Mouse (Mus musculus) hindbrain, embryonic 11.5 days (tissue): ENCODE results near the gene Hoxa7. TPM values are rescaled to one million over a fixed set of nuclear protein-coding genes. Genes with fewer than 3 reads are reported as not detected.

Experiments used
- ATAC-seq: fragments of 200-750 bp; cut with Nextera tagmentation; 2 replicates; pipeline ENCODE4 v1.8.0; 2017; ENCODE audit warnings: mild to moderate bottlenecking, moderate TSS enrichment, moderate library complexity; ENCODE audit not compliant: low FRiP score
- DNase-seq: peaks from one replicate; pipeline ENCODE4 v3.0.0-alpha.2; 2015; ENCODE audit warnings: low spot score
- H3K27ac ChIP-seq: fragments of 300-500 bp; sonication (generic); 2 replicates; pipeline ENCODE4 v1.5.1; 2014; ENCODE audit warnings: mild to moderate bottlenecking, low read depth, low read length
- H3K27me3 ChIP-seq: fragments of 300-500 bp; sonication (generic); 2 replicates; pipeline ENCODE4 v1.6.1; 2014; ENCODE audit warnings: mild to moderate bottlenecking, low read length, moderate library complexity, mixed read lengths; ENCODE audit not compliant: control insufficient read depth, insufficient read depth
- H3K36me3 ChIP-seq: fragments of 300-500 bp; sonication (generic); 2 replicates; pipeline ENCODE4 v1.6.1; 2014; ENCODE audit warnings: mild to moderate bottlenecking, low read length, moderate library complexity, mixed read lengths; ENCODE audit not compliant: control insufficient read depth, insufficient read depth
- H3K4me1 ChIP-seq: fragments of 300-500 bp; sonication (generic); replicated peaks from 2 replicates; pipeline ENCODE4 v1.6.1; 2014; ENCODE audit warnings: low read length, mixed read lengths; ENCODE audit not compliant: control insufficient read depth, insufficient read depth
- H3K4me2 ChIP-seq: fragments of 300-500 bp; sonication (generic); replicated peaks from 2 replicates; pipeline ENCODE4 v1.6.1; 2014; ENCODE audit warnings: mild to moderate bottlenecking, low read depth, low read length
- H3K4me3 ChIP-seq: fragments of 300-500 bp; sonication (generic); 2 replicates; pipeline ENCODE4 v1.5.1; 2014; ENCODE audit warnings: low read depth, low read length
- H3K9ac ChIP-seq: fragments of 300-500 bp; sonication (generic); 2 replicates; pipeline ENCODE4 v1.6.1; 2014; ENCODE audit warnings: low read depth, low read length
- H3K9me3 ChIP-seq: fragments of 300-500 bp; sonication (generic); 2 replicates; pipeline ENCODE4 v1.6.1; 2016; ENCODE audit warnings: low read length; ENCODE audit not compliant: control insufficient read depth
- WGBS: fragments of 180-500 bp; shearing (Covaris S2); extraction: QIAGEN DNeasy Blood & Tissue Kit; methylation state at CpG from one replicate; pipeline ENCODE4 v1.1.7; 2014; 5-methylcytosine and 5-hydroxymethylcytosine counted together
- polyA plus RNA-seq: library from polyadenylated mRNA; unstranded; fragments of >200 nt; fragmentation: Nextera tagmentation; extraction: Ambion mirVana; gene quantifications from 2 replicates; pipeline ENCODE4 v1.2.1, GENCODE M21; 2014

The Hoxa7 gene
- polyA plus RNA-seq, 1 experiment from 2014 or later = 0.34 TPM

DNA sequence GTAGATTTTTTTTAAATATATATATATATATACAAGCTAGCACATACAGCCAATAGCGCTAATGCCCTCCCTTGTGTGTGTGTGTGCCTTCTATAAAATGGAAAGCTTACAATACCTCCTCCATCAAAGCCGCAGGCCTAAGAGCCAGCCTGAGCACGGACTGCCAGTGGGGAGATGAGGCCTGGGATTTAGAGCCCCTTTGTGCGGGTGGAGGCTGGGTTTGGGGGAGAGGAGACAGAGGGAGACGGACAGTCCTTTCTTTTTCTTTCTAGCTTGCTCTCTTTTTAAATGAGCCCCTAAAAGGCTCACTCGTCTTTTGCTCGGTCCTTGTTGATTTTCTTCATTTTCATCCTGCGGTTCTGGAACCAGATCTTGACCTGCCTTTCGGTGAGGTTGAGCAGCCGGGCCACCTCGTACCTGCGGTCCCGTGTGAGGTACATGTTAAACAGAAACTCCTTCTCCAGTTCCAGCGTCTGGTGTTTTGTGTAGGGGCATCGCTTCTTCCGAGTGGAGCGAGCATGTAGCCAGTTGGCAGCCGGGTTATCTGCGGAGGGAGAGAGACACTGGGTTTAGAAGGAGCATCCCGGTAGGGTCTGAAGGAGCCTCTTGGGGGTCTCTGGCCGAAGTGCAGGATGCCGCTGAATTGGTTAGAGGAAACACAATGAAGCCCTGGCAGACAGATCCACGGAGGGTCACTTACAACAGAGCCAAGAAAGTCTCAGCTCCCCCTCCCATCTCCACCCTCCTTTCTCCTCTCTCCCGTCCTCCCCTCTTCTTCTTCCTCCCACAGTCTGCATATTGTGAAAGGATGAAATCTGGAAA, 2.5 kb upstream of the Hoxa7 start:
- no peaks in the 10 kb centered on the region for H3K9me3 ChIP-seq

DNA sequence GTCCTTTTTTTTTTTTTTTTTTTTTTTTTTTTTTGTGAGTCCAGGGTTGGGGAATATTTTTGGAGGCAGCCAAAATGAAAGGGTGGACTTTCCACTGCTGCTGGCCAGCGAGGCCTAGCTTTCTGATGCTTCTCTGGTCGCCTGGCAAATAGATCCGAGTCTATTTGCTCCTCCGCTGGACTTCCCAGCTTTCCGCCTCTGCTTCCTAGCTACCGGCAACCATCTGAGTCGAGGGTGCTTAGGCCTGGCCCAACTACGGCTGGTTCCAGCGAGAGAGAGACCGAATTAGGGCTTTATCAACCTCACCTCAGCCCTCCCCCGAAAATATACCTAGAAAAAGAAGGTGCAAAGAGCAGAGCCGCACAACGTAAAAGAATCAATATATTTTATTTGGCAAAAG, 1.1 kb upstream of the Hoxa7 start:
- Histone ChIP-seq H3K9ac (no peak overlapping the region), H3K4me2 (no peak overlapping the region), H3K27ac (no peak overlapping the region), H3K9me3 (no peaks in the 10 kb centered on the region), H3K4me1 (peaks cover 3% of the 10 kb centered on the region; the same call in 1 of the 2 replicates), H3K36me3 (no peaks in the 10 kb centered on the region), H3K4me3 (no peak overlapping the region), H3K27me3 (peaks cover 97% of the 10 kb centered on the region)
- ATAC-seq = no peak
- peak; percentile 57 for DNase-seq
- WGBS = 13% methylated on average over 13 of the region's 13 CpGs

More for the DNA sequence above, 2.5 kb upstream of the Hoxa7 start:
- Histone ChIP-seq H3K4me3 (no peak overlapping the region), H3K27ac (no peak overlapping the region), H3K9ac (no peak overlapping the region), H3K27me3 (peaks cover 94% of the 10 kb centered on the region), H3K4me1 (peaks cover 3% of the 10 kb centered on the region; the same call in 1 of the 2 replicates), H3K4me2 (no peak overlapping the region), H3K36me3 (no peaks in the 10 kb centered on the region)
- no peak for ATAC-seq
- peak; percentile 70 for DNase-seq
- WGBS = under 1% methylated on average over 24 of the region's 24 CpGs

DNA sequence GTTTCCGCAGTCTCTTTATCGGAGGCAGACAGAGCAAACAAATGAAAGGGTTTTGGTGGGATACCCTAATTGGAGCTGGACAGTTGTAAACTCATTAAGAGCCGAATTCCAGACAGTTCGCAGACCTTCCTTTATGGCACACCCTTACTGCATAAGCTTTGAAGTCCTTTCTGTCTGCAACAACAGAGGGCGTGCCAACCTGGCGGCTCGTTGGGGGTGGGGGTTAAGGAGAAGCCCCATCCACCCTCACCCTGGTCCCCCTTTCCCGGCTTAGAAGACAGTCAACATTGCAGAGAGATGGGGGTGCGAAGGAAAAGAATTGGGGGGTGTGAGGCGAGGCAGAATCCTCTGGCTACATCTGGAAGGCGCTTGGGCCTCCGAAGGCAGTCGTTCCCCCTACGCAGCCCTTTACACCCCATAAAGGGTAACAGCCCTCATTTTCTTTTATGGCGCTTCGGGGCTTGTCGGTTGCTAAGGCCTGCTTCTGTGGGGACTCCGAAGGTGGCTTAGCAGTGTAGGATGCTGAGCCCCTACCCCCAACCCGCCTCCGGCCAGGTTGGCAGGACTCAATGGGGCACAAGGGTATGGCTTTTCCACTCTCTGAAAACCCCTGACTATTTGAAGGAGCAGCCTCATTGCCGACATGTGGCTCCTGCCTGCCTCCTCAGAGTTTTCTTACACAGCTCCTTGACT, 485 bp upstream of the Hoxa7 start:
- no peak overlapping the region for H3K4me2 ChIP-seq
- 3% methylated on average over 21 of the region's 21 CpGs for WGBS
- H3K27ac ChIP-seq = no peak overlapping the region
- DNase-seq = peak; percentile 61
- ATAC-seq = no peak
- H3K9me3 ChIP-seq = no peaks in the 10 kb centered on the region
- H3K9ac ChIP-seq = no peak overlapping the region
- peak overlapping the region; percentile 38; the same call in 1 of the 2 replicates for H3K4me3 ChIP-seq
- H3K36me3 ChIP-seq = no peaks in the 10 kb centered on the region
- peaks cover 97% of the 10 kb centered on the region for H3K27me3 ChIP-seq
- H3K4me1 ChIP-seq = peaks cover 7% of the 10 kb centered on the region; the same call in 1 of the 2 replicates

DNA sequence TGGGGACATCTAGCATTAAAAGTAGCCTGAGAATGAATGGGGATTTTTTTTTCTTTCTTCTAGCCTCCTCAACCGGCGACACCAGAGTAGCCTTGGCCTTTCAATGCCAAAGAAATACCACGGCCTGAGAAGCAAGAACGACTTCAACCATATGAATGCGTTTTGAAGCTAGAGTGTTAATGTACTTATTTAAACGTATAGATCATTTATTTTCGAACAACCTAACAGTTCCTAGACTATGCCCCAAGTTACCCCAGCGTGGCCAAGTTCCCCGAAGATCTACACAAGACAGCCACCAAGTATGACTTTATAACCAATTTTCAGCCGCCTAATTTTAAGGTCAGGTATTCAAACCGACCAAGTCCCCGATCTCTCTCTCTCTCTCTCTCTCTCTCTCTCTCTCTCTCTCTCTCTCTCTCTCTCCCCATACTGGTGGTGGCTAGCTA, 766 bp downstream of the Hoxa7 start:
- Histone ChIP-seq H3K4me2 (no peak overlapping the region; the same call in 1 of the 2 replicates), H3K4me3 (peak overlapping the region; percentile 38), H3K27me3 (peaks cover 97% of the 10 kb centered on the region), H3K27ac (no peak overlapping the region), H3K9me3 (no peaks in the 10 kb centered on the region), H3K36me3 (no peaks in the 10 kb centered on the region), H3K4me1 (peaks cover 8% of the 10 kb centered on the region; the same call in 1 of the 2 replicates), H3K9ac (no peak overlapping the region)
- DNase-seq (peak; percentile 67), ATAC-seq (no peak)
- WGBS = 9% methylated on average over 12 of the region's 12 CpGs

DNA sequence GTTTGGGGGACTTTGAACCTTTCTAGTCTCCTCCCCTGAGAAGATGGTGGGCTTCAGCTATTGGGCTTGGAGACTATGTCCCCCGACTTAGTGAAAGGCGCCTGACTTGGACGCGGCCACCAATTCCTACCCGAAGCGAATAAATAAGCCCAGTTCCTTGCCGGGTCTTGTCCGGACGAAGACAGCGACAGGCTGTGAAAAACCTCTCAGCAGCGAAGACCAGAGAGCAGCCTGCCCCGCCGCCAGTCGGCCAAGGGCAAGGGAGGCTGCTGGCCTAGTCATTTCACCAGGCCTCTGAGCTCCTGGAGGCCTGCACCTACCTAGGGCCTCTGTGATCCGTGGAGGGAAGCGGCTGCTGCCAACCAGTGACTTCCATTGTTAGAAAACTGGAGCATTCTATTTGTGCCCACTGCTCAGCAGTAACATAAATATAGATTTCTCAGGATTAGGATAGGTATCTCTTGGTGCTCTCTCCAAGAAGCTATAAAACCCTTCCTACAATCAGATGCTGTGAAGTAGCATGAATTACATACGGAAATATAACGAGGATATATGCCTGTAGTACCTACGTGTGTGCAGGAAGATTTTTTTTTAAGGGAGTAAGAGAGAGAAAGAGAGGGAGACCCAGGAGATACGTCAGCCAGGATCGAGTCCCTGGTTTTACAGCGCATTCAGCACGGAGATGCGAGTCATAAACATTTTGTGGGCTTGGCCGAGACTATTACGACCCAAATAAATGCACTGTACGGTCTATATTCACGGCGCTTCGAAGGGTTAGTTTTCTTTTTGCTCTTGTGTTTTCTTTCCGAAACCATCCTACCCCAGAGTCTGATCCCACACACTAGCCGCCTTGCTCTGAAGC, 1.4 kb downstream of the Hoxa7 start:
- Histone ChIP-seq H3K4me1 (peaks cover 8% of the 10 kb centered on the region; the same call in 1 of the 2 replicates), H3K4me2 (no peak overlapping the region), H3K9me3 (no peaks in the 10 kb centered on the region), H3K9ac (no peak overlapping the region), H3K4me3 (no peak overlapping the region), H3K36me3 (no peaks in the 10 kb centered on the region), H3K27ac (no peak overlapping the region), H3K27me3 (peaks cover 97% of the 10 kb centered on the region)
- WGBS = 11% methylated on average over 32 of the region's 32 CpGs
- peak; percentile 68 for DNase-seq
- no peak for ATAC-seq

DNA sequence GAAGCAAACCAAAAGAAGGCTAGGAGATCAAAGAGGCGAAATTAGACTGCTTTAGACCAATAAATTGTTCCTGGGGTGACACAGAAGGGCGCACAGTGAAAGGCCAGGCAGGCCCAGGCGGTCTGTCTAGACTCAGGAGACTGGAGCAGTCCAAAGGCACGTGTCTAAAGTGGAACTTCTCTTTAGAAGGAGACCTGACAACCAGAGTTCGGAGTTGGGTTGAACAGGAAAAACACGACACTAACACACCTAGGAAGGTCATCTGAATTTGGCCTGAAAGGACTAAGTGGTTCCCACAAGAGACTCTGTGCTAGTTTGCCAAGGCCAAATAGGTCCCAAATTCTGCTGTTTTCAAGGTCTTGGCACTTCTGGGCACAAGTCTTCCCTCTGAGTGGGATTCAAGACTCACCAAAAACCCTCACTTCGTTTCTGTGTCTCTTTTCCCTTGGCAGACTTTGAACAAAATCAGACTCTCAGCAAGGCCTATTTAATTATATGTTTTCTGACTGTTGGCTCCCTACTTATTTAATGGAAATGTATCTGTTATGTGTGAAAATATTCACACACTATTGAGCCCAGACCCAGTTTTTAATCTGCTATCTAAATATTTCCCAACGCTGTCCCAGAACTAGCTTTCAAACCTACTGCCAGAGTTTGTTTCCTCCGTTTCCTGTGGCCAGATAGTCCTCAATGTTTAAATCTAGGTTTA, 2.3 kb downstream of the Hoxa7 start:
- no peaks in the 10 kb centered on the region for H3K36me3 ChIP-seq
- H3K4me3 ChIP-seq = no peak overlapping the region
- peaks cover 97% of the 10 kb centered on the region for H3K27me3 ChIP-seq
- ATAC-seq (no peak), DNase-seq (peak; percentile 71)
- 21% methylated on average over 9 of the region's 9 CpGs for WGBS
- no peaks in the 10 kb centered on the region for H3K9me3 ChIP-seq
- H3K9ac ChIP-seq = no peak overlapping the region
- no peak overlapping the region for H3K4me2 ChIP-seq
- no peak overlapping the region for H3K27ac ChIP-seq
- H3K4me1 ChIP-seq = peaks cover 8% of the 10 kb centered on the region; the same call in 1 of the 2 replicates

DNA sequence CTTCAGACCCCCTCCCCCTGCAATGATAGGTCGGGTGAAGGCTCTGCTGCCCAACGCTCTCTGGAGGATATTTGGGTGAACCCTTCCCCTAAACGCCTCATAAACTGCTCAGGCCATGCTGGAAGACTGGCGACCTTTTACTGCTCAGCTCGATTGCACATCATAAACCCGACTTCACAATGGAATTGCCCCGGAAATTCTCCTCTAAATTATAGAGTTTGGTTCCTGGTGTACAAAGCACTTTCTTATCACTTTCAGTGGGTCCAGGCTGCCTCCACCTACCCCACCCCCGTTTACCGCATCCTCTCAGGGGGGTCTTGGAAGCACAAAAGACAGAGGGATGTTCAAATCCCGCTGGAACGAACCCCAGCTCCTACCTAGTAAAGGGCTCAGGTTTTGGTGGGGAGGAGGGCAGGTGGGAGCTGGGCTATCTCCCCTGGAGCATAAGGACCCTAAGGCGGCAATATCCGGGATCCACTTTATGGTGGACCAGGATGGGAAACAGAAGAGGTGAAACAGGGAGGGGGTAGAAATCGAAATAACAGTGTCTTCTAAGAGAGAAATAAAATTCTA, 2.9 kb downstream of the Hoxa7 start:
- H3K4me3 ChIP-seq = no peak overlapping the region

More for the DNA sequence above, 2.9 kb downstream of the Hoxa7 start:
- Histone ChIP-seq H3K27me3 (peaks cover 99% of the 10 kb centered on the region), H3K9ac (no peak overlapping the region), H3K4me2 (no peak overlapping the region), H3K36me3 (no peaks in the 10 kb centered on the region), H3K27ac (no peak overlapping the region), H3K4me1 (peaks cover 8% of the 10 kb centered on the region; the same call in 1 of the 2 replicates), H3K9me3 (no peaks in the 10 kb centered on the region)
- DNase-seq (peak; percentile 70), ATAC-seq (no peak)
- WGBS = 7% methylated on average over 14 of the region's 14 CpGs
